Mouse (Mus musculus) midbrain, embryonic 16.5 days (tissue): Measurements from ENCODE around the gene Cc2d1a. TPM values are rescaled to one million over a fixed set of nuclear protein-coding genes. Genes with fewer than 3 reads are reported as not detected.

Source experiments
- ATAC-seq: fragments of 200-750 bp; cut with Nextera tagmentation; 2 replicates; pipeline ENCODE4 v1.8.0; 2017; ENCODE audit warnings: moderate TSS enrichment
- H3K27ac ChIP-seq: fragments of 300-500 bp; sonication (generic); 2 replicates; pipeline ENCODE4 v1.5.1; 2014; ENCODE audit warnings: mild to moderate bottlenecking, low read length, mixed read lengths
- H3K27me3 ChIP-seq: fragments of 300-500 bp; sonication (generic); 2 replicates; pipeline ENCODE4 v1.6.1; 2014; ENCODE audit warnings: low read depth, low read length, mixed read lengths; ENCODE audit not compliant: control insufficient read depth, insufficient read depth
- H3K36me3 ChIP-seq: fragments of 300-500 bp; sonication (generic); 2 replicates; pipeline ENCODE4 v1.6.1; 2014; ENCODE audit warnings: mild to moderate bottlenecking, low read length, moderate library complexity, mixed read lengths; ENCODE audit not compliant: control insufficient read depth, insufficient read depth
- H3K4me1 ChIP-seq: fragments of 300-500 bp; sonication (generic); 2 replicates; pipeline ENCODE4 v1.6.1; 2014; ENCODE audit warnings: mild to moderate bottlenecking, low read length, mixed read lengths; ENCODE audit not compliant: control insufficient read depth, insufficient read depth
- H3K4me2 ChIP-seq: fragments of 300-500 bp; sonication (generic); 2 replicates; pipeline ENCODE4 v1.6.1; 2014; ENCODE audit warnings: mild to moderate bottlenecking, low read length, mixed read lengths
- H3K4me3 ChIP-seq: fragments of 300-500 bp; sonication (generic); 2 replicates; pipeline ENCODE4 v1.5.1; 2014; ENCODE audit warnings: low read depth, mild to moderate bottlenecking, low read length, moderate library complexity, mixed read lengths
- H3K9ac ChIP-seq: fragments of 300-500 bp; sonication (generic); 2 replicates; pipeline ENCODE4 v1.6.1; 2014; ENCODE audit warnings: low read depth, low read length, mixed read lengths
- H3K9me3 ChIP-seq: fragments of 300-500 bp; sonication (generic); replicated peaks from 2 replicates; pipeline ENCODE4 v1.6.1; 2014; ENCODE audit warnings: mild to moderate bottlenecking, low read length, mixed read lengths; ENCODE audit not compliant: control insufficient read depth, poor library complexity, severe bottlenecking
- WGBS: fragments of 180-500 bp; shearing (Covaris S2); extraction: QIAGEN DNeasy Blood & Tissue Kit; methylation state at CpG from one replicate; pipeline ENCODE4 v1.1.7; 2014; 5-methylcytosine and 5-hydroxymethylcytosine counted together
- polyA plus RNA-seq: library from polyadenylated mRNA; unstranded; fragments of >200 nt; fragmentation: Nextera tagmentation; extraction: Ambion mirVana; gene quantifications from 2 replicates; pipeline ENCODE4 v1.2.1, GENCODE M21; 2015

Cc2d1a gene
- polyA plus RNA-seq = 55.7 and 64.8 TPM in 2 replicates

GRCm38 (mm10) chr8:84147769-84148530, at the start of gene Cc2d1a, which contains the start of gene 4930432K21Rik:
TSS of gene Cc2d1a (minus strand) at chr8:84147936.
TSS of gene 4930432K21Rik (plus strand) at chr8:84148025.
- Histone ChIP-seq H3K36me3 (peaks cover 9% of the 10 kb centered on the region), H3K9ac (peak within 1 kb of the TSS; percentile 72), H3K4me1 (peaks cover 19% of the 10 kb centered on the region), H3K9me3 (no peaks in the 10 kb centered on the region), H3K4me3 (peak within 1 kb of the TSS; percentile 57), H3K27me3 (no peaks in the 10 kb centered on the region), H3K27ac (peak within 1 kb of the TSS; percentile 6; the same call in 1 of the 2 replicates), H3K4me2 (peak within 1 kb of the TSS; percentile 81)
- WGBS = 16% methylated on average over 48 of the region's 49 CpGs
- ATAC-seq = peak; percentile 95

- peak; percentile 26 for ATAC-seq
- Histone ChIP-seq H3K4me2 (peak overlapping the region; percentile 72), H3K4me3 (peak overlapping the region; percentile 47), H3K9ac (peak overlapping the region; percentile 50), H3K36me3 (no peaks in the 10 kb centered on the region), H3K27ac (peak overlapping the region; percentile 78), H3K27me3 (peaks cover 14% of the 10 kb centered on the region), H3K4me1 (peaks cover 19% of the 10 kb centered on the region), H3K9me3 (no peaks in the 10 kb centered on the region)
- 2% methylated on average over 43 of the region's 43 CpGs for WGBS
Observed at GRCm38 (mm10) chr8:84197141-84197921, 49.6 kb upstream of the Cc2d1a start.

GRCm38 (mm10) chr8:84194224-84194743, 46.5 kb upstream of the Cc2d1a start:
- H3K4me1 ChIP-seq = peaks cover 12% of the 10 kb centered on the region
- no peak overlapping the region for H3K9ac ChIP-seq
- no peaks in the 10 kb centered on the region for H3K9me3 ChIP-seq
- no peak for ATAC-seq
- H3K4me2 ChIP-seq = no peak overlapping the region
- no peak overlapping the region for H3K27ac ChIP-seq
- no peak overlapping the region for H3K4me3 ChIP-seq
- 68% methylated on average over 3 of the region's 3 CpGs for WGBS
- H3K36me3 ChIP-seq = no peaks in the 10 kb centered on the region
- peaks cover 3% of the 10 kb centered on the region for H3K27me3 ChIP-seq

GRCm38 (mm10) chr8:84193566-84193965, 45.8 kb upstream of the Cc2d1a start:
- Histone ChIP-seq H3K4me1 (peaks cover 12% of the 10 kb centered on the region), H3K9me3 (no peaks in the 10 kb centered on the region), H3K36me3 (no peaks in the 10 kb centered on the region), H3K27ac (no peak overlapping the region), H3K4me2 (no peak overlapping the region), H3K27me3 (peaks cover 3% of the 10 kb centered on the region), H3K4me3 (no peak overlapping the region), H3K9ac (no peak overlapping the region)
- 76% methylated on average over 5 of the region's 5 CpGs for WGBS
- no peak for ATAC-seq

- Histone ChIP-seq H3K9ac (no peak overlapping the region), H3K4me1 (peaks cover 8% of the 10 kb centered on the region), H3K4me3 (no peak overlapping the region), H3K9me3 (no peaks in the 10 kb centered on the region), H3K36me3 (no peaks in the 10 kb centered on the region), H3K27me3 (peaks cover 3% of the 10 kb centered on the region), H3K4me2 (no peak overlapping the region; the same call in 1 of the 2 replicates), H3K27ac (no peak overlapping the region)
- WGBS = 84% methylated on average over 4 of the region's 4 CpGs
- ATAC-seq = no peak
Observed at GRCm38 (mm10) chr8:84193161-84193560, 45.4 kb upstream of the Cc2d1a start.

GRCm38 (mm10) chr8:84192555-84192954, 44.8 kb upstream of the Cc2d1a start:
- Histone ChIP-seq H3K9ac (0 out of 2 replicates have a peak overlapping the region, but pooled peaks have one; percentile 34), H3K36me3 (no peaks in the 10 kb centered on the region), H3K27ac (no peak overlapping the region; the same call in 1 of the 2 replicates), H3K9me3 (no peaks in the 10 kb centered on the region), H3K4me3 (peak overlapping the region; percentile 22), H3K4me2 (peak overlapping the region; percentile 43), H3K27me3 (peaks cover 5% of the 10 kb centered on the region), H3K4me1 (peaks cover 2% of the 10 kb centered on the region; the same call in 1 of the 2 replicates)
- ATAC-seq = no peak
- 3% methylated on average over 33 of the region's 33 CpGs for WGBS

- H3K4me1 ChIP-seq = peaks cover 2% of the 10 kb centered on the region; the same call in 1 of the 2 replicates
- peaks cover 6% of the 10 kb centered on the region for H3K27me3 ChIP-seq
- no peaks in the 10 kb centered on the region for H3K36me3 ChIP-seq
- WGBS = 47% methylated on average over 13 of the region's 13 CpGs
- no peak overlapping the region for H3K4me3 ChIP-seq
- H3K9me3 ChIP-seq = no peaks in the 10 kb centered on the region
- ATAC-seq = peak; percentile 46; the same call in 1 of the 2 replicates
- no peak overlapping the region for H3K4me2 ChIP-seq
- no peak overlapping the region for H3K9ac ChIP-seq
- peak overlapping the region; percentile 2; the same call in 1 of the 2 replicates for H3K27ac ChIP-seq
Observed at GRCm38 (mm10) chr8:84192023-84192422, 44.3 kb upstream of the Cc2d1a start.

GRCm38 (mm10) chr8:84190191-84190867, 42.6 kb upstream of the Cc2d1a start:
- H3K4me1 ChIP-seq = peaks cover 6% of the 10 kb centered on the region; the same call in 1 of the 2 replicates
- 95% methylated on average over 7 of the region's 7 CpGs for WGBS
- H3K9me3 ChIP-seq = no peaks in the 10 kb centered on the region
- no peak overlapping the region for H3K27ac ChIP-seq
- peaks cover 6% of the 10 kb centered on the region for H3K27me3 ChIP-seq
- no peak overlapping the region for H3K4me3 ChIP-seq
- no peak overlapping the region for H3K4me2 ChIP-seq
- no peaks in the 10 kb centered on the region for H3K36me3 ChIP-seq
- H3K9ac ChIP-seq = no peak overlapping the region
- ATAC-seq = no peak
